Mouse (Mus musculus) splenic B cell, adult 2 months (primary cell): Measurements from ENCODE around the gene Vstm5.
"Not testable (repeated sequence)": the region's sequence is repeated elsewhere in the genome, so short reads cannot be mapped to it uniquely, and the experiment has no call there.

Source experiments
- DNase-seq: peaks from one replicate; pipeline ENCODE4 v3.0.0-alpha.2; 2011; ENCODE audit warnings: low read depth, low spot score
- H3K27me3 ChIP-seq: 2 replicates; pipeline ENCODE4 v1.6.1; 2012; ENCODE audit warnings: mild to moderate bottlenecking, low read length, moderate library complexity, mixed read lengths; ENCODE audit not compliant: control insufficient read depth, poor library complexity, insufficient read depth, severe bottlenecking
- H3K36me3 ChIP-seq: 2 replicates; pipeline ENCODE4 v1.6.1; 2012; ENCODE audit warnings: mild to moderate bottlenecking, low read length, moderate library complexity, mixed read lengths; ENCODE audit not compliant: control insufficient read depth, poor library complexity, insufficient read depth, severe bottlenecking

Gene Vstm5

GRCm38 (mm10) chr9:15239042-15239925 lies at the start of gene Vstm5:
Gene Vstm5, plus strand, starts transcription at chr9:15239045.
- Histone ChIP-seq H3K27me3 (no peaks in the 10 kb centered on the region), H3K36me3 (no peaks in the 10 kb centered on the region)
- DNase-seq = no peak

- DNase-seq, H3K36me3 ChIP-seq, H3K27me3 ChIP-seq: not testable (repeated sequence)
Measured at GRCm38 (mm10) chr9:15194806-15195205, 44.0 kb upstream of the Vstm5 start.

- no peaks in the 10 kb centered on the region for H3K36me3 ChIP-seq
- no peaks in the 10 kb centered on the region for H3K27me3 ChIP-seq
- DNase-seq = no peak
Measured at GRCm38 (mm10) chr9:15206631-15207030, 32.2 kb upstream of the Vstm5 start.

GRCm38 (mm10) chr9:15209320-15209719 lies 29.5 kb upstream of the Vstm5 start:
- DNase-seq = no peak
- Histone ChIP-seq H3K27me3 (no peaks in the 10 kb centered on the region), H3K36me3 (no peaks in the 10 kb centered on the region)

- no peaks in the 10 kb centered on the region for H3K36me3 ChIP-seq
- no peak for DNase-seq
- H3K27me3 ChIP-seq = no peaks in the 10 kb centered on the region
Measured at GRCm38 (mm10) chr9:15211876-15212275, 27.0 kb upstream of the Vstm5 start.

GRCm38 (mm10) chr9:15213695-15214094 lies 25.1 kb upstream of the Vstm5 start:
- DNase-seq = no peak
- Histone ChIP-seq H3K36me3 (no peaks in the 10 kb centered on the region), H3K27me3 (no peaks in the 10 kb centered on the region)

- no peaks in the 10 kb centered on the region for H3K36me3 ChIP-seq
- H3K27me3 ChIP-seq = no peaks in the 10 kb centered on the region
- DNase-seq = no peak
Measured at GRCm38 (mm10) chr9:15224912-15225311, 13.9 kb upstream of the Vstm5 start.

GRCm38 (mm10) chr9:15232445-15232844 lies 6.4 kb upstream of the Vstm5 start:
- no peak for DNase-seq
- H3K27me3 ChIP-seq = no peaks in the 10 kb centered on the region

GRCm38 (mm10) chr9:15233604-15234003 lies 5.2 kb upstream of the Vstm5 start:
- no peak for DNase-seq
- H3K27me3 ChIP-seq = no peaks in the 10 kb centered on the region
- no peaks in the 10 kb centered on the region for H3K36me3 ChIP-seq

More at GRCm38 (mm10) chr9:15232445-15232844, 6.4 kb upstream of the Vstm5 start:
- no peaks in the 10 kb centered on the region for H3K36me3 ChIP-seq

GRCm38 (mm10) chr9:15235986-15236385 lies 2.9 kb upstream of the Vstm5 start:
- Histone ChIP-seq H3K27me3 (no peaks in the 10 kb centered on the region), H3K36me3 (no peaks in the 10 kb centered on the region)
- DNase-seq = no peak

GRCm38 (mm10) chr9:15237516-15238296 lies 1.1 kb upstream of the Vstm5 start:
- DNase-seq = no peak
- H3K27me3 ChIP-seq = no peaks in the 10 kb centered on the region

GRCm38 (mm10) chr9:15238297-15238990 lies 401 bp upstream of the Vstm5 start:
- DNase-seq = no peak
- no peaks in the 10 kb centered on the region for H3K27me3 ChIP-seq
- H3K36me3 ChIP-seq = no peaks in the 10 kb centered on the region

More at GRCm38 (mm10) chr9:15237516-15238296, 1.1 kb upstream of the Vstm5 start:
- H3K36me3 ChIP-seq = no peaks in the 10 kb centered on the region

GRCm38 (mm10) chr9:15240006-15240405 lies 1.2 kb downstream of the Vstm5 start:
- no peaks in the 10 kb centered on the region for H3K27me3 ChIP-seq
- DNase-seq = no peak
- no peaks in the 10 kb centered on the region for H3K36me3 ChIP-seq

- no peaks in the 10 kb centered on the region for H3K27me3 ChIP-seq
- H3K36me3 ChIP-seq = no peaks in the 10 kb centered on the region
- no peak for DNase-seq
Measured at GRCm38 (mm10) chr9:15240863-15241595, 2.2 kb downstream of the Vstm5 start.
